Mouse (Mus musculus): ENCODE measurements around the gene Wdr81. TPM values are rescaled to one million over a fixed set of nuclear protein-coding genes. Genes with fewer than 3 reads are reported as not detected.
A peak's percentile ranks its signal among the peaks of the same experiment; 100 is the strongest.

Wdr81 gene
- 6.0 and 6.4 TPM in 2 replicates for polyA plus RNA-seq (2015; fragmentation: Nextera tagmentation; extraction: Ambion mirVana)

GRCm38 (mm10) chr11:75453991-75454930, at the start of gene Wdr81:
Gene Wdr81 (minus strand): TSS chr11:75454717.
- peak within 1 kb of the TSS; percentile 98 for H3K4me2 ChIP-seq
- ATAC-seq (ENCODE audit: insufficient read depth, low FRiP score, low read depth), result peak; percentile 92
- peak within 1 kb of the TSS; percentile 62 for H3K4me3 ChIP-seq (replicated peaks)
- peaks cover 19% of the 10 kb centered on the region for H3K4me1 ChIP-seq
- H3K36me3 ChIP-seq, result peaks cover 1% of the 10 kb centered on the region; the same call in 1 of the 2 replicates
- peak within 1 kb of the TSS; percentile 63 for H3K9ac ChIP-seq
- no peaks in the 10 kb centered on the region for H3K27me3 ChIP-seq (replicated peaks)
- no peaks in the 10 kb centered on the region for H3K9me3 ChIP-seq
- peak within 1 kb of the TSS; percentile 61 for H3K27ac ChIP-seq
- 1% methylated on average over 56 of the region's 56 CpGs for WGBS

- Histone ChIP-seq H3K27me3 (replicated peaks) (no peaks in the 10 kb centered on the region), H3K4me3 (replicated peaks) (no peak overlapping the region), H3K27ac (no peak overlapping the region), H3K4me2 (no peak overlapping the region), H3K9ac (no peak overlapping the region), H3K36me3 (peaks cover 94% of the 10 kb centered on the region), H3K4me1 (0 out of 2 replicates have a peak, but pooled peaks cover 3% of the 10 kb centered on the region), H3K9me3 (no peaks in the 10 kb centered on the region)
- WGBS, result 78% methylated on average over 1 of the region's 1 CpGs
- no peak for ATAC-seq (ENCODE audit: insufficient read depth, low FRiP score, low read depth)
Measured at GRCm38 (mm10) chr11:75498126-75498525, 43.6 kb upstream of the Wdr81 start.

- Histone ChIP-seq H3K4me2 (no peak overlapping the region), H3K27me3 (replicated peaks) (no peaks in the 10 kb centered on the region), H3K27ac (no peak overlapping the region), H3K36me3 (peaks cover 93% of the 10 kb centered on the region), H3K4me1 (0 out of 2 replicates have a peak, but pooled peaks cover 3% of the 10 kb centered on the region), H3K9ac (no peak overlapping the region), H3K9me3 (no peaks in the 10 kb centered on the region), H3K4me3 (replicated peaks) (no peak overlapping the region)
- WGBS, result 93% methylated on average over 10 of the region's 10 CpGs
- ATAC-seq (ENCODE audit: insufficient read depth, low FRiP score, low read depth), result no peak
Measured at GRCm38 (mm10) chr11:75494296-75495049, 40.0 kb upstream of the Wdr81 start.

- 36% methylated on average over 6 of the region's 6 CpGs for WGBS
- ATAC-seq (ENCODE audit: insufficient read depth, low FRiP score, low read depth), result no peak
- peak overlapping the region; percentile 91 for H3K4me2 ChIP-seq
- 0 out of 2 replicates have a peak overlapping the region, but pooled peaks have one; percentile 74 for H3K27ac ChIP-seq
- peaks cover 28% of the 10 kb centered on the region for H3K36me3 ChIP-seq
- no peaks in the 10 kb centered on the region for H3K9me3 ChIP-seq
- peak overlapping the region; percentile 75 for H3K4me3 ChIP-seq (replicated peaks)
- peak overlapping the region; percentile 70 for H3K9ac ChIP-seq
- H3K27me3 ChIP-seq (replicated peaks), result no peaks in the 10 kb centered on the region
- H3K4me1 ChIP-seq, result peaks cover 7% of the 10 kb centered on the region
Measured at GRCm38 (mm10) chr11:75487496-75487895, 33.0 kb upstream of the Wdr81 start.

GRCm38 (mm10) chr11:75486601-75487285, 32.2 kb upstream of the Wdr81 start, which contains the start of gene Prpf8:
Gene Prpf8 (plus strand): TSS chr11:75486816.
- ATAC-seq (ENCODE audit: insufficient read depth, low FRiP score, low read depth), result peak; percentile 99
- Histone ChIP-seq H3K9ac (peak within 1 kb of the TSS; percentile 70), H3K4me3 (replicated peaks) (peak within 1 kb of the TSS; percentile 75), H3K36me3 (peaks cover 20% of the 10 kb centered on the region), H3K27me3 (replicated peaks) (no peaks in the 10 kb centered on the region), H3K4me1 (peaks cover 7% of the 10 kb centered on the region), H3K4me2 (peak within 1 kb of the TSS; percentile 91), H3K9me3 (no peaks in the 10 kb centered on the region), H3K27ac (peak within 1 kb of the TSS; percentile 74; the same call in 1 of the 2 replicates)
- WGBS, result under 1% methylated on average over 52 of the region's 52 CpGs

- H3K36me3 ChIP-seq, result peaks cover 15% of the 10 kb centered on the region
- H3K9ac ChIP-seq, result no peak overlapping the region
- H3K27me3 ChIP-seq (replicated peaks), result no peaks in the 10 kb centered on the region
- peak overlapping the region; percentile 24; the same call in 1 of the 2 replicates for H3K4me2 ChIP-seq
- H3K4me3 ChIP-seq (replicated peaks), result no peak overlapping the region
- 18% methylated on average over 3 of the region's 3 CpGs for WGBS
- H3K9me3 ChIP-seq, result no peaks in the 10 kb centered on the region
- ATAC-seq (ENCODE audit: insufficient read depth, low FRiP score, low read depth), result 0 out of 2 replicates have a peak, but pooled peaks have one; percentile 23
- peaks cover 7% of the 10 kb centered on the region for H3K4me1 ChIP-seq
- no peak overlapping the region for H3K27ac ChIP-seq
Measured at GRCm38 (mm10) chr11:75486192-75486591, 31.7 kb upstream of the Wdr81 start.

- 62% methylated on average over 7 of the region's 7 CpGs for WGBS
- no peak overlapping the region for H3K4me3 ChIP-seq (replicated peaks)
- no peaks in the 10 kb centered on the region for H3K27me3 ChIP-seq (replicated peaks)
- H3K4me2 ChIP-seq, result no peak overlapping the region
- no peak for ATAC-seq (ENCODE audit: insufficient read depth, low FRiP score, low read depth)
- H3K9ac ChIP-seq, result no peak overlapping the region
- H3K27ac ChIP-seq, result no peak overlapping the region
- no peaks in the 10 kb centered on the region for H3K9me3 ChIP-seq
- no peaks in the 10 kb centered on the region for H3K36me3 ChIP-seq
- H3K4me1 ChIP-seq, result peaks cover 4% of the 10 kb centered on the region
Measured at GRCm38 (mm10) chr11:75473376-75473775, 18.9 kb upstream of the Wdr81 start.

GRCm38 (mm10) chr11:75472469-75473081, 18.1 kb upstream of the Wdr81 start:
- ATAC-seq (ENCODE audit: insufficient read depth, low FRiP score, low read depth), result no peak

GRCm38 (mm10) chr11:75470675-75471074, 16.2 kb upstream of the Wdr81 start:
- 73% methylated on average over 3 of the region's 3 CpGs for WGBS
- ATAC-seq (ENCODE audit: insufficient read depth, low FRiP score, low read depth), result no peak

More at GRCm38 (mm10) chr11:75472469-75473081, 18.1 kb upstream of the Wdr81 start:
- H3K4me1 ChIP-seq, result peaks cover 10% of the 10 kb centered on the region
- no peak overlapping the region for H3K27ac ChIP-seq
- no peaks in the 10 kb centered on the region for H3K27me3 ChIP-seq (replicated peaks)
- no peak overlapping the region for H3K9ac ChIP-seq
- H3K9me3 ChIP-seq, result no peaks in the 10 kb centered on the region
- WGBS, result 71% methylated on average over 11 of the region's 11 CpGs
- no peaks in the 10 kb centered on the region for H3K36me3 ChIP-seq
- no peak overlapping the region for H3K4me3 ChIP-seq (replicated peaks)
- no peak overlapping the region for H3K4me2 ChIP-seq

GRCm38 (mm10) chr11:75469261-75469660, 14.7 kb upstream of the Wdr81 start:
- H3K36me3 ChIP-seq, result peaks cover 10% of the 10 kb centered on the region; the same call in 1 of the 2 replicates
- no peak for ATAC-seq (ENCODE audit: insufficient read depth, low FRiP score, low read depth)
- no peaks in the 10 kb centered on the region for H3K27me3 ChIP-seq (replicated peaks)
- no peak overlapping the region for H3K4me2 ChIP-seq
- H3K4me3 ChIP-seq (replicated peaks), result no peak overlapping the region
- H3K27ac ChIP-seq, result no peak overlapping the region
- H3K4me1 ChIP-seq, result peaks cover 15% of the 10 kb centered on the region
- H3K9ac ChIP-seq, result no peak overlapping the region
- no peaks in the 10 kb centered on the region for H3K9me3 ChIP-seq
- 91% methylated on average over 4 of the region's 4 CpGs for WGBS

More at GRCm38 (mm10) chr11:75470675-75471074, 16.2 kb upstream of the Wdr81 start:
- H3K9ac ChIP-seq, result no peak overlapping the region
- H3K4me1 ChIP-seq, result peaks cover 15% of the 10 kb centered on the region
- H3K9me3 ChIP-seq, result no peaks in the 10 kb centered on the region
- no peaks in the 10 kb centered on the region for H3K27me3 ChIP-seq (replicated peaks)
- H3K4me3 ChIP-seq (replicated peaks), result no peak overlapping the region
- H3K27ac ChIP-seq, result no peak overlapping the region
- peaks cover 4% of the 10 kb centered on the region; the same call in 1 of the 2 replicates for H3K36me3 ChIP-seq
- no peak overlapping the region for H3K4me2 ChIP-seq

- Histone ChIP-seq H3K4me1 (peaks cover 19% of the 10 kb centered on the region), H3K27ac (no peak overlapping the region; the same call in 1 of the 2 replicates), H3K4me2 (peak overlapping the region; percentile 90), H3K36me3 (peaks cover 10% of the 10 kb centered on the region; the same call in 1 of the 2 replicates), H3K4me3 (replicated peaks) (peak overlapping the region; percentile 56), H3K9ac (peak overlapping the region; percentile 52; the same call in 1 of the 2 replicates), H3K27me3 (replicated peaks) (no peaks in the 10 kb centered on the region), H3K9me3 (no peaks in the 10 kb centered on the region)
- WGBS, result 59% methylated on average over 7 of the region's 7 CpGs
- ATAC-seq (ENCODE audit: insufficient read depth, low FRiP score, low read depth), result no peak
Measured at GRCm38 (mm10) chr11:75468410-75468809, 13.9 kb upstream of the Wdr81 start.
